Mouse (Mus musculus): ENCODE measurements around the gene Rhof.

- TF ChIP-seq POLR2A (IDR thresholded peaks at IDR 0.05; ENCODE audit: borderline replicate concordance, extremely low read depth, insufficient read depth, insufficient read length, poor library complexity, severe bottlenecking) (no peak), CTCF (IDR thresholded peaks at IDR 0.05; ENCODE audit: borderline replicate concordance, extremely low read depth, insufficient read depth, insufficient read length) (no peak)
Observed at GRCm38 (mm10) chr5:123181536-123181935, 49.0 kb upstream of the Rhof start.

Measured in brain, embryonic 14.5 days (tissue).